ENCODE assay signal across 8 mouse cellular contexts in the genomic region with DNA sequence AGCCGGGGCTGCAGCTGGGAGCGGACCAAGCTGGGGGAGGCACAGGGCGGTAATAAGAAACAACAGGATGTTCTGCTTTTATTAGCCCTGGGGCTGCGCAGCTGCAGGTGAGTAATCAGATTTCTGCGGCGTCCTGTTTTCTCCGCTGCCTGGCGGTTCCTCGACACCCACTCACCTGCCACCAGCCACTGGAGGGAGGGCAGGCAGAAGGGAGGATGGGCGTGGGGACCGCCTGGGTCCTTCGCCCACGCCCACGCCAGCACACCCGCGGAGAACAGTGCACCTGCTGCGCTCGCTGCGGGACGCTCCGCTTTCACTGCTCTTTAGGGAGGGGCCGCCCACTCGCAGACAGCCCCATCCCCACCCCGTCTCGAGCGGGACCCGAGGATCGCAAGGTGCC. TPM values are rescaled to one million over a fixed set of nuclear protein-coding genes. Genes with fewer than 3 reads are reported as not detected.
A peak's percentile ranks its signal among the peaks of the same experiment; 100 is the strongest.
DNase-seq lines count a peak whose midpoint lies in the region; ATAC-seq and TF ChIP-seq lines count a peak whose summit lies in the region.

No protein-coding gene starts in this region.

- peak overlapping the region; percentile 58 for H3K4me2 ChIP-seq in hindbrain, embryonic 16.5 days (ENCODE audit: low read length)

- H3K36me3 ChIP-seq in embryonic facial prominence, embryonic 10.5 days (replicated peaks), result no peaks in the 10 kb centered on the region
- no peaks in the 10 kb centered on the region for H3K36me3 ChIP-seq in hindbrain, embryonic 16.5 days (ENCODE audit: control insufficient read depth, insufficient read depth, low read length)

- peaks cover 30% of the 10 kb centered on the region for H3K4me1 ChIP-seq in embryonic facial prominence, embryonic 10.5 days
- peaks cover 9% of the 10 kb centered on the region for H3K4me1 ChIP-seq in hindbrain, embryonic 16.5 days (ENCODE audit: control insufficient read depth, insufficient read depth, low read depth, low read length)

- intact Hi-C loops in left cerebral cortex, adult 2 months (cut with DNase I), result no loop called here
- intact Hi-C loops in left cerebral cortex, postnatal 4 days (cut with DNase I), result no loop called here

- H3K27me3 ChIP-seq in embryonic facial prominence, embryonic 10.5 days (replicated peaks; ENCODE audit: low read depth, poor library complexity, severe bottlenecking), result peaks cover 47% of the 10 kb centered on the region
- peaks cover 13% of the 10 kb centered on the region for H3K27me3 ChIP-seq in hindbrain, embryonic 16.5 days (replicated peaks; ENCODE audit: control insufficient read depth, insufficient read depth, low read length)

- peak in 1 of 2 experiments; percentile 48 for DNase-seq in left cerebral cortex, adult 2 months (ENCODE audit: extremely low spot score in 1 of 2, low spot score in 2 of 2)
- no peak for DNase-seq in left cerebral cortex, postnatal 4 days
- DNase-seq in embryonic facial prominence, embryonic 10.5 days (ENCODE audit: low spot score), result peak; percentile 50
- peak; percentile 35 to 67 for DNase-seq in lung, postnatal 4 days
- peak; percentile 93 to 95 for DNase-seq in spleen, postnatal 36 days (ENCODE audit: low spot score in 2 of 2)
- DNase-seq in embryo, embryonic 9.5 days (ENCODE audit: extremely low spot score), result no peak
- no peak for DNase-seq in kidney, adult 8-10 months

- no peak overlapping the region for H3K27ac ChIP-seq in left cerebral cortex, adult 2 months
- peak overlapping the region; percentile 71; the same call in 1 of the 2 replicates for H3K27ac ChIP-seq in embryonic facial prominence, embryonic 10.5 days (replicated peaks)
- H3K27ac ChIP-seq in hindbrain, embryonic 16.5 days (ENCODE audit: low read depth, low read length), result no peak overlapping the region

- H3K4me3 ChIP-seq in left cerebral cortex, adult 2 months, result peak overlapping the region; percentile 14
- H3K4me3 ChIP-seq in embryonic facial prominence, embryonic 10.5 days, result peak overlapping the region; percentile 47
- peak overlapping the region; percentile 37 for H3K4me3 ChIP-seq in hindbrain, embryonic 16.5 days (ENCODE audit: low read length)

- 3% methylated on average over 28 of the region's 28 CpGs for WGBS in embryonic facial prominence, embryonic 10.5 days
- 7% methylated on average over 16 of the region's 28 CpGs for WGBS in hindbrain, embryonic 16.5 days

- no peak for ATAC-seq in hindbrain, embryonic 16.5 days

- H3K9me3 ChIP-seq in embryonic facial prominence, embryonic 10.5 days, result no peaks in the 10 kb centered on the region
- no peaks in the 10 kb centered on the region for H3K9me3 ChIP-seq in hindbrain, embryonic 16.5 days (ENCODE audit: control insufficient read depth, low read length)

- no peak for TF ChIP-seq CTCF in left cerebral cortex, adult 2 months (IDR thresholded peaks at IDR 0.05)

- peak overlapping the region; percentile 60 for H3K9ac ChIP-seq in hindbrain, embryonic 16.5 days (ENCODE audit: low read depth, low read length)

RNA-seq across cellular contexts. Expression of a gene that starts 28.5 kb away (rescaled TPM):
- total RNA-seq in left cerebral cortex, adult 2 months (2021), result 100 to 1,000 TPM; 271 to 308 TPM
- total RNA-seq in left cerebral cortex, postnatal 4 days (2021), result 100 to 1,000 TPM; 347 to 361 TPM
- 516 and 527 TPM in 2 replicates for polyA plus RNA-seq in embryonic facial prominence, embryonic 10.5 days (2016; fragmentation: Nextera tagmentation; extraction: Ambion mirVana)
- polyA plus RNA-seq in hindbrain, embryonic 16.5 days (2015; fragmentation: Nextera tagmentation; extraction: Ambion mirVana), result 233 and 244 TPM in 2 replicates

Comparison
In these comparisons a context has a peak if more than half of its experiments do, and no peak if none do; other contexts are left out.
1. DNase-seq: peak in embryonic facial prominence, embryonic 10.5 days (single experiment), lung, postnatal 4 days (2 of 2) and spleen, postnatal 36 days (2 of 2); none in left cerebral cortex, postnatal 4 days (single experiment), embryo, embryonic 9.5 days (single experiment) and kidney, adult 8-10 months (0 of 2).
2. Peak in every context shown above with its lines, with median percentiles within 50 percentile points of each other: H3K4me3 ChIP-seq.